Mouse (Mus musculus) neural tube, embryonic 10.5 days (tissue): Measurements from ENCODE around the gene Zc4h2.

ENCODE experiments used
- DNase-seq: peaks from one replicate; pipeline ENCODE4 v3.0.0-alpha.2; 2017; ENCODE audit warnings: low spot score; ENCODE audit errors: extremely low spot score

Gene Zc4h2

DNA sequence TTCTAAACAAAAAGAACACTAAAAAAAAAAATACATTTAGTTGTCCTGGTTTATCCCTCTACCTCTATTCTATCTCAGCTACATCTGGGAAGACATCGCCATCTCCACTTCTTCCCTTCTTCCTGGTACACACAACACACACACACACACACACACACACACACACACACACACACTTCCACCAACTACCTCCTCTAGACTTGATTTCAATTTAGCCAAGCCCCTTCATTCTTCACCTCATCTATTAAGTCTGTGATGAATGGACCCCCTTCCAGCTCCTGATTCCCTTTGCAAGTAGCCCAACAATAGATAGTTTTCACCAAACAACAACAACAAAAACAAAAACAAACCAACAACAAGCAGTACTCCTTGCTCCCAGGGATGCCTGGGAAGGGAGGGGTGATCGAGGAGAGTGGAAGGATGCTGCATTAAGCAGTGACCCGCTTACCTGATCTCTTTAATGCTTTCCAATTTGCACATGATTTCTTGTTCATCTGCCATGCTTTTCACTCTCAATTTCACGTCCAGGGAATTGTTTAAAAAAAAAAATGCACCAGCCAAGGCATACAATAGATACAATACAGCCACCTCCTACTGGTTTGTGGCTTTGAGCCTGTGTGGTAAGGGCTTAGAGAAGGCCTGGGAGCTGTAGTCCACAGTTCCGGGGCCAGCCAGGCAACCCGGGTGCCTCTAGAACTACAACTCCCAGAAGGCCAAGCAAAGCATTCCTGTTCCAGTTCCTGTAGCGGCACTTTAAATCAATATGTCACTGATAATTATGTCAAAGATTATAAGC lies at the start of gene Zc4h2:
Gene Zc4h2 (minus strand): TSS at position 706 of the 796 bp plus-strand sequence.
- DNase-seq, result peak; percentile 38

DNA sequence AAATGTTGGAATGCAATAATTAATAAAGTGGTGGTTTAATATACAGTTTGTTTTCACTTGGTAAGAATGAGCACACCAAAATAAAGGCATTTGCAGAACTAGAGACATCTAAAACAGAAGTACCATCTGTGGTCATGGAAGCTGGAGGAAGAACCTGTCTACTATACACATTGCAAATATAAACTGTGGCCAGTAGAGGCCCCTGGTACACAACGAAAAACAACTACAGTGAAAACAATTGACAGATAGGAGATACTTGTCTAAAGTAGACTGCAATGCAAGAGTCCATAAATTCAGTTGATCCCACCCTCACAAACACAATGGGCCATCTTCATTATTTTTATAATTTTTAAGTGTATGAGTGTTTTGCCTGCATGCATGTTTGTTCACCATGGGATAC lies 28.8 kb upstream of the Zc4h2 start:
- DNase-seq, result no peak

GRCm38 (mm10) chrX:95682206-95682605 lies 23.9 kb upstream of the Zc4h2 start:
- no peak for DNase-seq

GRCm38 (mm10) chrX:95658600-95659084 lies 333 bp upstream of the Zc4h2 start:
- DNase-seq, result peak; percentile 13

- DNase-seq, result no peak
Measured at GRCm38 (mm10) chrX:95600609-95601008, 57.7 kb downstream of the Zc4h2 start.
